Mouse (Mus musculus): ENCODE results near the gene Samd1. TPM values are rescaled to one million over a fixed set of nuclear protein-coding genes. Genes with fewer than 3 reads are reported as not detected.

Gene Samd1
- polyA plus RNA-seq, 1 experiment from 2014 or later, result 10.7 TPM

MicroRNAs encoded within 50 kb of the gene (microRNA counts, 519-probe panel; counts per million panel counts)
- not detected for microRNA mmu-miR-1199

Small RNA genes lying within 50 kb of the gene (microRNA-seq; reads per million reads assigned to microRNA genes)
- gene Mir1199 (3.8 reads per million, percentile 10 among the genes with 10 or more reads in this experiment), gene Mir8111 (4.3 reads per million, percentile 12 among the genes with 10 or more reads in this experiment)

Other genes starting within 250 kb of the Samd1 start
- 8.5 and 12.0 TPM in 2 replicates for gene Adgrl1, start 97.6 kb upstream of the Samd1 start, polyA plus RNA-seq (2016; fragmentation: Nextera tagmentation; extraction: Ambion mirVana)
- 0.41 and 0.86 TPM in 2 replicates for gene Gm10644, start 42.5 kb upstream of the Samd1 start, polyA plus RNA-seq (2016; fragmentation: Nextera tagmentation; extraction: Ambion mirVana)
- gene Asf1b, start 42.2 kb upstream of the Samd1 start, polyA plus RNA-seq (2016; fragmentation: Nextera tagmentation; extraction: Ambion mirVana), result 71.5 and 80.8 TPM in 2 replicates
- 157 and 160 TPM in 2 replicates for gene Prkaca, start 24.7 kb upstream of the Samd1 start, polyA plus RNA-seq (2016; fragmentation: Nextera tagmentation; extraction: Ambion mirVana)
- 0.27 and 0.95 TPM in 2 replicates for gene 1700067K01Rik, start 3.8 kb downstream of the Samd1 start, polyA plus RNA-seq (2016; fragmentation: Nextera tagmentation; extraction: Ambion mirVana)
- gene 2210011C24Rik, start 14.5 kb downstream of the Samd1 start, polyA plus RNA-seq (2016; fragmentation: Nextera tagmentation; extraction: Ambion mirVana), result 0.30 and 0.80 TPM in 2 replicates
- 4.9 and 7.4 TPM in 2 replicates for gene Palm3, start 23.8 kb downstream of the Samd1 start, polyA plus RNA-seq (2016; fragmentation: Nextera tagmentation; extraction: Ambion mirVana)
- 1.4 and 2.6 TPM in 2 replicates for gene Il27ra, start 44.9 kb downstream of the Samd1 start, polyA plus RNA-seq (2016; fragmentation: Nextera tagmentation; extraction: Ambion mirVana)
- 0.67 TPM in 1 of 2 replicates, not detected in the other for gene Rln3, start 47.3 kb downstream of the Samd1 start, polyA plus RNA-seq (2016; fragmentation: Nextera tagmentation; extraction: Ambion mirVana)
- 1.0 and 1.4 TPM in 2 replicates for gene Gm10643, start 67.5 kb downstream of the Samd1 start, polyA plus RNA-seq (2016; fragmentation: Nextera tagmentation; extraction: Ambion mirVana)
- gene Rfx1, start 69.2 kb downstream of the Samd1 start, polyA plus RNA-seq (2016; fragmentation: Nextera tagmentation; extraction: Ambion mirVana), result 6.5 and 7.3 TPM in 2 replicates
- gene Dcaf15, start 107.1 kb downstream of the Samd1 start, polyA plus RNA-seq (2016; fragmentation: Nextera tagmentation; extraction: Ambion mirVana), result 10.4 and 14.2 TPM in 2 replicates
- 0.05 and 0.10 TPM in 2 replicates for gene Podnl1, start 128.3 kb downstream of the Samd1 start, polyA plus RNA-seq (2016; fragmentation: Nextera tagmentation; extraction: Ambion mirVana)
- gene Cc2d1a, start 150.3 kb downstream of the Samd1 start, polyA plus RNA-seq (2016; fragmentation: Nextera tagmentation; extraction: Ambion mirVana), result 19.5 and 19.7 TPM in 2 replicates
- 0.79 and 1.5 TPM in 2 replicates for gene 4930432K21Rik, start 150.4 kb downstream of the Samd1 start, polyA plus RNA-seq (2016; fragmentation: Nextera tagmentation; extraction: Ambion mirVana)
- 1.2 and 2.3 TPM in 2 replicates for gene Nanos3, start 187.5 kb downstream of the Samd1 start, polyA plus RNA-seq (2016; fragmentation: Nextera tagmentation; extraction: Ambion mirVana)
- 14.4 and 17.5 TPM in 2 replicates for gene Zswim4, start 239.4 kb downstream of the Samd1 start, polyA plus RNA-seq (2016; fragmentation: Nextera tagmentation; extraction: Ambion mirVana)